Mouse (Mus musculus) fat pad, adult 2 months (tissue): Measurements from ENCODE around the gene Ankrd27.
A peak's percentile ranks its signal among the peaks of the same experiment; 100 is the strongest.
"Not testable (repeated sequence)": the region's sequence is repeated elsewhere in the genome, so short reads cannot be mapped to it uniquely, and the experiment has no call there.

ENCODE experiments used
- DNase-seq: peaks from one replicate; pipeline ENCODE4 v3.0.0-alpha.2; 2011; ENCODE audit warnings: low read depth, low spot score; ENCODE audit errors: extremely low read depth

The Ankrd27 gene

DNA sequence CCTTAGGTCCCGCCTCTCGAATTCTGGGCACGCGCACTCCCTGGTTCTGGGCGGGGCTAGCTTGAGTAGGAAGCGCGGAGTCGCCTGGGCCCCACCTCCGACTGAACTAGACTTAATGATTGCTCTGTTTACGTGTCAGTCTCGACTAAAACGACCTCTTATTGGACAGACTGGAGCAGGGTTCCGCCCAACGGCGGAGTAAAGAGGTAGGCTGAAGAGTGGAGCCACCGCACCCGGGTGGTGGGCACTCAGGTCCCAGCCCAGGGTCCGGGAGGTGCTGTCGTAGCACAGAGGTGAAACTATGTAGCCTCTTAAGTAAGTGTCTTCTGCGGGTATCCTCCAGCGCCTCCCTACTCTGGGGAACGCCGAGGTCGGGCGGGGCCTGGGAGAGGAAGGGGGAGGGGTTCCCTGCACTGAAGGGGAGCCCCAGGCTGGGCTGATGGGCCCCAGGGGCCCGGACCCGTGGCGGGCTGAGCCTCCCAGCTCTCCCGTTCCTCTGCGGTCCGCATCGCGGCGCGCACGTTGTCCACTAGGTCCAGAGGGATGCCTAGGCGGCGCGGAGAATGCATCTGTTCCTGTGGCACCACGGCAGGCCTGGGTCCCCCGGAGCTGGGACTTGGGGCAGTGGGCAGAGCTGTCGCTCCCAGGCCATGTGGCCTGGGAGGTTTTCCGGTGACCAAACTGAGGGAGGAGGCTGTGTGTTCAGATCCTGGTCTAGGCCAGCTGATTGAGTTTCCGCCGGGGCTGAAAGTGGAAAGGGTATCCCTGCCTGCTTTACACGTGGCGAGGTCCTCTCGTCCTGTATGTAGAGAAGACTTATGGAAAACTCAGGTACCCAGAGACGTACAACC lies at the start of gene Ankrd27:
TSS of gene Ankrd27 (plus strand) at position 190 of the 851 bp plus-strand sequence.
- DNase-seq = peak; percentile 65

DNA sequence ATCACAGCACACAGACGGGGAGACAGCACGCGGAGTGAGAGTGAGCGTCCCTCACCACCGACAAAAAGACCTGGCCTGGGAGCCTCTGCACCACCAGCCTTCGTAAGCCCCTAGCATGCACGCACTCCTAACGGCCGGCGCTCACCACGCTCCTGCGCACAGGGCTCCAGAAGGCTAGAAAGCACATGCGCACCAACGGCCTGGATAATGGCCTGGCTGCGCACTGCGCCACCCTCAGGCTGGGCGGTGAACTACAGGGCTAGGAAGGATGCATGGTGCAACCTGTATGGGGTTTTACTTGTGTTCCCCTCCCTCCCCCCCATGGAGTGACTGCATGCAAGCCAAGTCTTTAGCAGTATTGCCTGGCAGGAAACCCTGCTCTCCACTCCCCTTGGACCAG lies 48.5 kb upstream of the Ankrd27 start, which contains the start of gene Tdrd12:
TSS of gene Tdrd12 (minus strand) at position 184 of the 400 bp plus-strand sequence.
- DNase-seq = no peak

DNA sequence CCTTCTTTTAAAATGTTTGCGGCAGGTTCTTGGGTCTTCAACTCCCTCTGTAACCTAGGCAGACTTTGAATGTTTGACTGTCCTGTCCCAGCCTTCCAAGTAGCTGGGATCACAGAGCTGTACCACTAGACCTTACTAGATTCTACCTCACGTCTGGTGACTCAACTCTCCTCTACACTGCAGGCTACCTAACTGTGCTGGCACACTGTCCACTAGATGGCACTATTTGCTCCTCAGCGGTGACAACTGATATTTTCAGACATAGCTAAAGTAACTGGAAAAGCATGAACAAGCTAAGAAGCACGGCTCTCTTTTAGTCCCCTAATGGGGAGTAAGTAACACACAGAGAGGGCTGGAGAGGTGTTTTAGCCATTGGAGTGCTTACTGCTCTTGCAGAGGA lies 40.2 kb upstream of the Ankrd27 start:
- DNase-seq = no peak

DNA sequence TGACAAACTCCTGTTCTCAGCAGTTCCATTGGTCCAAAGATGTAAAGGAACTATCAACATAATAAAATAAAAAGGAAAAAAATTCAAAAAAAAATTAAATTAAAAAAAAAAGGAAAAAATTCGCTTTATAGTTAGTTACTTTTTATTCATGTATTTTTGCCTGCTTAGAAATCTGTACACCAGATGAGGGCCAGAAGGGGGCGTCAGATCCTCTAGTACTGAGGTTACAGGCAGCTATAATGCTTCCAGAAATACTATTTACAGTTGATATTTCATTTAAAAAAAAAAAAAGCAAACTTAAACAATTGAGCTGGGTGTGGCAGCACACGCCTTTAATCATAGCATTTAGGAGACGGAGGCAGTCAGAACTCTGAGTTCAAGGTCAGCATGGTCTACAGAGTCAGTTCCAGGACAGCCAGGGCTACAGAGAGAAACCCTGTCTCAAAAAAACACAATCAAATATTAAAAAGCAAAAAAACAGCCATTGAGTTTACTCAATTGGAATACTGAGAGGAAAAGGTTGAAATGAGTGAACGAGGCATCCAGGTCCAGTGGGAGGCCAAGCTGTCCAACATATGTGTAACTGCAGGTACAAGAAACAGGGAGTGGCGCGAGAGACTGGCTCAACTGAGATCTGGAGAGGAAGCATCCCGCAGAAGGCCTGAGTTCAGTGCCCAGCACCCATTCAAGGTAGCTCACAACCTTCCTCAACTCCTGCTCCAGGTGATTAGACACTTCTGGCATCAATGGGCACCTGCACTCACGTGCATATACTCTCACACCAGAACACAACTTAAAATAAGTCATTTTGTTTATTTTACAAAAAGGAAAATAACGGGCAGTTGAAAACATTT lies 32.1 kb upstream of the Ankrd27 start:
- DNase-seq = no peak

DNA sequence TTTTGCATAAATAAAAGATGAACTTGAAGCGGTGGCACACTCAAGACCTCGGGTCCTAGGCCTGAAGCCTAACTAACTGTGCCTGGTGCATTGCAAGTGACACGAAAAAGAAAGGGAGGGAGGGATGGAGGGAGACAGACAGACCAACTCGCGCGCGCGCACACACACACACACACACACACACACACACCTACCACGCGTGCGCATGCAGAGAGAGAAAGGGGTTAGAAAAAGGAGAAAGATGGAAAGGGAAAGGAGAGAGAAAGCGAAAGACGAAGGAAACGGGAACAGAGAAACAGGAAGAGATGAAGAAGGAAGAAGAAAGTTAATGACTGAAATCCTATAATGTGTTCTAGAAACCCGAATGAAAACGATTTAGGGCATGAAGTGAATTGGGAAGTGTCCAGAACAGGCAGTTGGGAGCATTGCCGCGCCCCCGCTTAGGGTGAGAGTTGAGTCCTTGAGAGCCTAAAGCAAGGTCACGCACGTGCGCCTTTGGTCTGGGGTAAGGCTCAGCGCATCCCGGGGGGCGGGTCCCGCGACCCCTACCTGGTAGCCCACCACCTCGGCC lies 31.4 kb upstream of the Ankrd27 start:
- DNase-seq = no peak

GRCm38 (mm10) chr7:35555224-35556204 lies 30.5 kb upstream of the Ankrd27 start:
- DNase-seq = no peak

GRCm38 (mm10) chr7:35556205-35556603 lies 29.8 kb upstream of the Ankrd27 start, which contains the start of gene Nudt19:
Nudt19 (minus strand) TSS chr7:35556304.
- DNase-seq = no peak

- no peak for DNase-seq
Measured at GRCm38 (mm10) chr7:35556905-35557304, 29.1 kb upstream of the Ankrd27 start.

DNA sequence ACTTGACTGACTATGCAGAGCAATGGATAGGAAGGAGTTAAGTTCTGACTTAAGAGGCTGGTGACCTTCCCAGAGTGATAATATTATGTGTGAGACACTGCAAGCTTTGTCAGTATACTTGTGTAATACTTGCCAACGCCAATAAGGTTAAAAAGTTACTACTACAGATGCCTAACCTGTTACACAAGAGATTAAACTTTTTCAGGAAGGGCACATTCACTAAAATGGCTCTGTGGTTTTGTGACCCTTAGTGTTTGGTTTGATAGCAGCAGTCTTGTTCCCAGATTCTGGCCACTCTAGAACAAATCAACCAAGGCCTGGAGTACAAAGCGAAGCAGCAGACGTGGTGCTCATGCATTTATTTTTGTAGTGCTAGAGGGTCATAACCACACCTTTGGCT lies 28.5 kb upstream of the Ankrd27 start:
- DNase-seq = no peak

GRCm38 (mm10) chr7:35558681-35559080 lies 27.4 kb upstream of the Ankrd27 start:
- DNase-seq = no peak

GRCm38 (mm10) chr7:35559838-35560237 lies 26.2 kb upstream of the Ankrd27 start:
- DNase-seq = no peak

DNA sequence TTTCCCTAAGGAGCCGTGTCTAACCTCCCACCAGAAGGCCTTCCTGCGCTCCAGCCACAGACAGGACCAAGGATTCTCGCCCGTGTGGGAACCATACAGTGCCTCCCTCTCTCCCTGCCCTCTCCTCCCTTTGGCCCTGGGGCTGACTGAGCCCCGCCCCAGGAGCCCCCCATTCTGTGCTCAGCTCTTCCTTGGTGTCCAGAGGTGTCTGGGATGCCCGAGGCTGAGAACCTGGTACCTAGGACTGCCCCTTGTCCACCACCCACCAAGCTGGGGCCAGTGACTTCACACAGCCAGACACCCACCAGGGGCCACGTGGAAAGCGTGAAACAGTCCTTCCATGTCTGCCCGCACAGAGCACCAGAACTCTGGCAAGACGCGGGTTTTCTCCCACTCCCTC lies 23.0 kb upstream of the Ankrd27 start:
- no peak for DNase-seq

DNA sequence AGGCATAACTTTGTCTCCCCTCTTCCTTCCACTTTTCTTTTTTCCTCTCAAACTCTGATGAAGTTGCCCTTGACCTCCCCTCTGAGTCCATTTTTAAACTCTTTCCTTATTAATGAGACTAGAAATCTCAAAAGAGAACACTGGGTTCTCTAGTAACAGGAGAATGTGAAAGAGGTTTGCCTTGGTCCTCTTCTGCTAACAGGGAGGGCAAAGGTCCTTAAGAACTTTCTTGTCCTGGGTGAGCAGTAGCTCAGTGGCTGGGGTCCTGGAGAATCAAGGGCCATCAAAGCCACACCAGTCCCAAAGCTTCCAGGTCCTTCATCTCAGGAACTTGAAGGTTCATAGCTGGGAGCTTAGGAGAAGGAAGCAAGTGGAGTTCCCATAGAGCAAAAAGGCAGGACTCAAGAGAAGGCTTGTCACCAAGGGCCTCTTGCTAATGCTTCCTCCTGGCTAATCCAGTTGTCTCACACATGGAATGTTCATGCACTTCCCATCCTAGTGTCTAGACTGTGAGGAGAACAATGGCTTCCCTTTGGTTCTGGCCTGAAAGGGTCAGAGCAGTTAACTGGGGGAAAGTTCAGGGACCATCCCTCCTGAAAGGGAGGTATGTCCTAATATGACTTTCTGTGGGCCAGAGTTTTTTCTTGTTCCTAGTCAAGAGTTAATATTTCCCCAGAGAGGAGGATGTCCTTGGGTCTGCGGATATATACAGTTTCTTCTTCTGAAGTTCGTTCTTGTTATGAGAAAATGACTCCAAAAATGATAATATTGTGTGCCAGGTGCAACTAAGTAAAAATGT lies 21.8 kb upstream of the Ankrd27 start:
- no peak for DNase-seq

GRCm38 (mm10) chr7:35564872-35565271 lies 21.2 kb upstream of the Ankrd27 start:
- not testable (repeated sequence) for DNase-seq

- DNase-seq = not testable (repeated sequence)
Measured at GRCm38 (mm10) chr7:35565965-35566364, 20.1 kb upstream of the Ankrd27 start.

DNA sequence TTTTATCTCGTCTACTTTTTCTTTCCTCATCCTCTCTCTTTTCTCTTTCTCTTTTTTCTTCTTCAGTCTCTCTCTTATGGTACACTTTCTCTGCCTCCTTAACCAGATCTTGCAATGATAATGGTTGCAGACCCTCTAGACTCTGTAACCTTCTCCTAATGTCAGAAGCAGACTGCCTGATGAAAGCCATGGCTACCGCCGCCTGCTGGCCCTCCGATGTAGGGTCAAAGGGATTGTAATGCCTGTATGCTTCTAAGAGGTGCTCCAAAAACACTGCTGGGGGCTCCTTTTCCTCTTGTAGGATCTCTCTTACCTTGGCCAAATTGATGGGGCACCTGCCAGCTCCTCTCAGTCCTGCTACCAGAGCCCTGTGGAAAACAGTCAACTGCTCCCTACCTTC lies 16.3 kb upstream of the Ankrd27 start:
- DNase-seq = not testable (repeated sequence)

GRCm38 (mm10) chr7:35570883-35571282 lies 15.2 kb upstream of the Ankrd27 start:
- not testable (repeated sequence) for DNase-seq

GRCm38 (mm10) chr7:35579849-35580248 lies 6.2 kb upstream of the Ankrd27 start:
- DNase-seq = no peak

DNA sequence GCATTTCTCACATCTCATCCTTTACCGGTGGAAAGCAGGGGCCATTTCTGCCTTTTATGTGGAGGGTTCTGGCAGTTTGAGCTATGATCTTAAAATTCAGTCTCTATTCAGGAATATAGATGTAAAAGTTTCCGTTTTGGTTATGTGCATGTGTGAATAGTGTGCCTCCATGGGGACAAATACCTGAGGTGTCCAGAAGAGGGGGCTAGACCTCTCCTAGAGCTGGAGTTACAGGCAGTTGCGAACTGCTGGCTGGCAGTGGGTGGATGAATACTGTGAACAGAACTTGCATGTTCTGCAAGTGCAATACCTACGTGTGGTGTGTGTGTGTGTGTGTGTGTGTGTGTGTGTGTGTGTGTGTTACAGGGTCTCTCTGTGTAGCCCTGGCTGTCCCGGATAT lies 3.3 kb upstream of the Ankrd27 start:
- DNase-seq = no peak
